Mouse (Mus musculus): Measurements from ENCODE around the gene Rps25. TPM values are rescaled to one million over a fixed set of nuclear protein-coding genes. Genes with fewer than 3 reads are reported as not detected.

Rps25 gene
- 2,045 TPM for polyA plus RNA-seq (2014; fragmentation: Illumina TruSeq; extraction: RNeasy Lipid Tissue Mini Kit (QIAGEN cat#74804); ENCODE audit: insufficient read depth, low read depth, low replicate concordance)

DNA sequence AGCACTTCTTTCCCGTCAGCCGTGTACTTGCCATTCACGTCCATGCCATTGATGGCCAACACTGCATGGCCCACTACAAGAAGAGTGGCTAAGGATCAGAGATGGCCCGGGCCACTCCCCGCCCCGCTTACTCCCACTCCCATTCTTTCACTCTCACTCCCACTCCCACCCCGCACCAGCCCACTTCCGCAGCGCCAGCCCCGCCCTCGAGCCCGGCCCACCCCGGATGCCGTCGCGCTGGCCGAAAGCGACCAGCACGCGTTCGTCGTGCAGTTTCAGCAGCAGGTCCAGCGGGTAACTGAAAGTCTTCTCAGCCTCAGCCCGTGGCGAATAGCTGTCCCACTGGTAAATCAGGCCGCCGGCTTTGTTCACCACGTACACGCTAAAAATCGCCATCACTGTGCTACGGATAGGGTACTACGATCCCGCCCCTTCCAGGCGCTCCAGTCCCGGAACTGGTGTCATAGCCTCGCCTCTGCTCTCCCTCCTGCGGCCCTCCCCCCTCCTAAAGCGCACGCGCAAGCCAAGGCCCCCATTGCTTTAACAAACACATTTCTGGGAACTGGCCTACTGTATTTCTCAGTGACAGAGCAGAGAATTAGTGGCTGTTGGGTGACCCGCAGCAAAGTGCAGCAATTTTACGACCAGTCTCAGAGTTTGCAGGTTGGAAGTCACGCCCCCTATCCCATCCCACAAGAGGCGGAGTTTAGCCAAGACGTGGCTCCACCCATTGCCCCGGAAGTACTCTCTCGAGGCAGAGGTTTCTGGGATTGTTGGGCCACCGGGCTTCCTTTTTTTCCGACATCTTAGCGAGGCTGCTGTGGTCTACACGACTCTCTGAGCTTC, at the start of gene Rps25, which contains the start of gene Trappc4:
Gene Rps25, plus strand, starts transcription at position 234 of the 846 bp plus-strand sequence.
Gene Trappc4, minus strand, starts transcription at position 695 of the 846 bp plus-strand sequence.

GRCm38 (mm10) chr9:44361190-44361917, 45.6 kb upstream of the Rps25 start, which contains the start of gene Vps11:
Gene Vps11, minus strand, starts transcription at chr9:44361670.

DNA sequence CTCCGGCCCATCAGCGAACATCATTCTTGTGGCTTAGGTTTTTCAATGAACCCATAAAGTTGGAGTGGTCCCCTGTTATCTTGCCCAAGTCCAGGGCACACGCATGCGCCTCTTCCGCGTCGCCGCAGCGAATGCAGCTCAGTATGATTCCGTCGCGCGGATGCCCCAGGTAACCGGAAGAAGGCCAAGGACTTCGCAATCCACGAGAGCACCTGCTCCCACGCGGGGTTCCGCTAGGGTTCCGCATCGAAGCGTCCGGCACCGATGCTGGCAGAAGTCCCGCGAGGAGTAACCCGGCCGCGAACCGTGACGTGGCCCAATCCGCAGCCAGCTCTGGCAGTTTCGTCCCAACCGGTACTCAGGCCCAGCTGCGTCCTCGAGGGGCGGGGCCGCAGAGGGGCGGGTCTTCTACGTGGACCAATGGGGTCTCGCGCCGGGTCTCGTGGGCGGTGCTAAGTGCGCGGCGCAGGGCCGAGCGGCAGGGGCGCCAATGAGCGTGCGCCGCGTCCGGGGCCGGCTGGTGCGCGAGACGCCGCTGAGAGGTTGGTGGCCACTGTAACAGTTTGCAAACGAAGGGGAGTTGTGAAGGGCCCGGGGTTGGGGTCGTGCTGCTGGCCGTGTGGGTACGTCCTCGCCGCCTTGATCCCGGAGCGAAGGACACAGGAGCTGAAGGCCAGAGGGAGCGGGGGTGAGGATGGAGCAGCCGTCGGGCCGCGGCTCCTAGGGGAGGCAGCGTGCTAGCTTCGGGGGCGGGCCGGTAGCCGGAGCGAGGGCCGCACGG, 27.7 kb upstream of the Rps25 start, which contains the start of gene Hyou1:
Gene Hyou1, plus strand, starts transcription at position 437 of the 781 bp plus-strand sequence.

GRCm38 (mm10) chr9:44396684-44397411, 10.1 kb upstream of the Rps25 start, which contains the start of gene Slc37a4:
Gene Slc37a4, plus strand, starts transcription at chr9:44396852.

GRCm38 (mm10) chr9:44418519-44419385, 11.8 kb downstream of the Rps25 start, which contains the start of gene Ccdc84:
Gene Ccdc84, minus strand, starts transcription at chr9:44418569.

GRCm38 (mm10) chr9:44440961-44441360, 34.0 kb downstream of the Rps25 start, which contains the start of gene Foxr1:
Gene Foxr1, minus strand, starts transcription at chr9:44441136.

DNA sequence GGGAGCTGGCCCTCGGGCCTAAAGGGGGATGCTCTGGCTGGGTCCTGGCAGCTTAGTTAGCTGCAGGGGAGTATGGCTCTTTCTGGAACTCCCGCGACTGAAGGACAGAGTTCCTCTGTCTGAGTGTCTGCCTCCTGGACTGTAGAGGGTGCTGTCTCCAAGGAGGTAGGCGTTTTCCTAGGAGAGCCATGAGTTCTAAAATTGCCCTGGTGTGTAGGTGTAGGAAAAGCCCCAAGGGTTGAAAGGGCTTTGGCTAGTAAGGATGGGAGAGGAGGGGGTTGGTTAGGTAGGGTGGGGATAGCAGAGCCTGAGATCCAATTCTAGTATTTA, 47.9 kb downstream of the Rps25 start, which contains the start of gene Upk2:
Gene Upk2, minus strand, starts transcription at position 86 of the 330 bp plus-strand sequence.

Other genes with a start within 250 kb of the Rps25 start
- gene Cbl, start 173.1 kb upstream of the Rps25 start, polyA plus RNA-seq (2014; fragmentation: Illumina TruSeq; extraction: RNeasy Lipid Tissue Mini Kit (QIAGEN cat#74804); ENCODE audit: insufficient read depth, low read depth, low replicate concordance) = 8.7 TPM
- 174 TPM for gene Ccdc153, start 166.5 kb upstream of the Rps25 start, polyA plus RNA-seq (2014; fragmentation: Illumina TruSeq; extraction: RNeasy Lipid Tissue Mini Kit (QIAGEN cat#74804); ENCODE audit: insufficient read depth, low read depth, low replicate concordance)
- gene Pdzd3, start 155.7 kb upstream of the Rps25 start, polyA plus RNA-seq (2014; fragmentation: Illumina TruSeq; extraction: RNeasy Lipid Tissue Mini Kit (QIAGEN cat#74804); ENCODE audit: insufficient read depth, low read depth, low replicate concordance) = not detected
- gene Nlrx1, start 138.5 kb upstream of the Rps25 start, polyA plus RNA-seq (2014; fragmentation: Illumina TruSeq; extraction: RNeasy Lipid Tissue Mini Kit (QIAGEN cat#74804); ENCODE audit: insufficient read depth, low read depth, low replicate concordance) = 4.5 TPM
- 0.10 TPM for gene Abcg4, start 118.5 kb upstream of the Rps25 start, polyA plus RNA-seq (2014; fragmentation: Illumina TruSeq; extraction: RNeasy Lipid Tissue Mini Kit (QIAGEN cat#74804); ENCODE audit: insufficient read depth, low read depth, low replicate concordance)
- gene Hinfp, start 101.5 kb upstream of the Rps25 start, polyA plus RNA-seq (2014; fragmentation: Illumina TruSeq; extraction: RNeasy Lipid Tissue Mini Kit (QIAGEN cat#74804); ENCODE audit: insufficient read depth, low read depth, low replicate concordance) = 7.0 TPM
- 13.7 TPM for gene C2cd2l, start 86.9 kb upstream of the Rps25 start, polyA plus RNA-seq (2014; fragmentation: Illumina TruSeq; extraction: RNeasy Lipid Tissue Mini Kit (QIAGEN cat#74804); ENCODE audit: insufficient read depth, low read depth, low replicate concordance)
- 18.8 TPM for gene Dpagt1, start 81.1 kb upstream of the Rps25 start, polyA plus RNA-seq (2014; fragmentation: Illumina TruSeq; extraction: RNeasy Lipid Tissue Mini Kit (QIAGEN cat#74804); ENCODE audit: insufficient read depth, low read depth, low replicate concordance)
- gene H2afx, start 72.4 kb upstream of the Rps25 start, polyA plus RNA-seq (2014; fragmentation: Illumina TruSeq; extraction: RNeasy Lipid Tissue Mini Kit (QIAGEN cat#74804); ENCODE audit: insufficient read depth, low read depth, low replicate concordance) = 15.0 TPM
- gene Hmbs, start 62.9 kb upstream of the Rps25 start, polyA plus RNA-seq (2014; fragmentation: Illumina TruSeq; extraction: RNeasy Lipid Tissue Mini Kit (QIAGEN cat#74804); ENCODE audit: insufficient read depth, low read depth, low replicate concordance) = 24.9 TPM
- gene Vps11, start 45.5 kb upstream of the Rps25 start, polyA plus RNA-seq (2014; fragmentation: Illumina TruSeq; extraction: RNeasy Lipid Tissue Mini Kit (QIAGEN cat#74804); ENCODE audit: insufficient read depth, low read depth, low replicate concordance) = 18.7 TPM
- 33.2 TPM for gene Hyou1, start 27.6 kb upstream of the Rps25 start, polyA plus RNA-seq (2014; fragmentation: Illumina TruSeq; extraction: RNeasy Lipid Tissue Mini Kit (QIAGEN cat#74804); ENCODE audit: insufficient read depth, low read depth, low replicate concordance)
- gene Slc37a4, start 10.3 kb upstream of the Rps25 start, polyA plus RNA-seq (2014; fragmentation: Illumina TruSeq; extraction: RNeasy Lipid Tissue Mini Kit (QIAGEN cat#74804); ENCODE audit: insufficient read depth, low read depth, low replicate concordance) = 16.7 TPM
- gene Trappc4, start 461 bp downstream of the Rps25 start, polyA plus RNA-seq (2014; fragmentation: Illumina TruSeq; extraction: RNeasy Lipid Tissue Mini Kit (QIAGEN cat#74804); ENCODE audit: insufficient read depth, low read depth, low replicate concordance) = 98.9 TPM
- 14.6 TPM for gene Ccdc84, start 11.4 kb downstream of the Rps25 start, polyA plus RNA-seq (2014; fragmentation: Illumina TruSeq; extraction: RNeasy Lipid Tissue Mini Kit (QIAGEN cat#74804); ENCODE audit: insufficient read depth, low read depth, low replicate concordance)
- not detected for gene Foxr1, start 34.0 kb downstream of the Rps25 start, polyA plus RNA-seq (2014; fragmentation: Illumina TruSeq; extraction: RNeasy Lipid Tissue Mini Kit (QIAGEN cat#74804); ENCODE audit: insufficient read depth, low read depth, low replicate concordance)
- gene Upk2, start 47.8 kb downstream of the Rps25 start, polyA plus RNA-seq (2014; fragmentation: Illumina TruSeq; extraction: RNeasy Lipid Tissue Mini Kit (QIAGEN cat#74804); ENCODE audit: insufficient read depth, low read depth, low replicate concordance) = 1.8 TPM
- 12.2 TPM for gene Bcl9l, start 75.7 kb downstream of the Rps25 start, polyA plus RNA-seq (2014; fragmentation: Illumina TruSeq; extraction: RNeasy Lipid Tissue Mini Kit (QIAGEN cat#74804); ENCODE audit: insufficient read depth, low read depth, low replicate concordance)
- 7.2 TPM for gene Cxcr5, start 154.7 kb downstream of the Rps25 start, polyA plus RNA-seq (2014; fragmentation: Illumina TruSeq; extraction: RNeasy Lipid Tissue Mini Kit (QIAGEN cat#74804); ENCODE audit: insufficient read depth, low read depth, low replicate concordance)
- 38.7 TPM for gene Ddx6, start 197.8 kb downstream of the Rps25 start, polyA plus RNA-seq (2014; fragmentation: Illumina TruSeq; extraction: RNeasy Lipid Tissue Mini Kit (QIAGEN cat#74804); ENCODE audit: insufficient read depth, low read depth, low replicate concordance)

Data from lung, adult 10 weeks (tissue).